Mouse (Mus musculus): ENCODE measurements at regions not wholly inside any gene's neighbourhood (a gene's known extent, or its start where the extent isn't known, plus 50 kb on each side); places are given as distances from the start of the nearest gene placed in this dataset.
"Not testable (repeated sequence)": the region's sequence is repeated elsewhere in the genome, so short reads cannot be mapped to it uniquely, and the experiment has no call there.

DNA sequence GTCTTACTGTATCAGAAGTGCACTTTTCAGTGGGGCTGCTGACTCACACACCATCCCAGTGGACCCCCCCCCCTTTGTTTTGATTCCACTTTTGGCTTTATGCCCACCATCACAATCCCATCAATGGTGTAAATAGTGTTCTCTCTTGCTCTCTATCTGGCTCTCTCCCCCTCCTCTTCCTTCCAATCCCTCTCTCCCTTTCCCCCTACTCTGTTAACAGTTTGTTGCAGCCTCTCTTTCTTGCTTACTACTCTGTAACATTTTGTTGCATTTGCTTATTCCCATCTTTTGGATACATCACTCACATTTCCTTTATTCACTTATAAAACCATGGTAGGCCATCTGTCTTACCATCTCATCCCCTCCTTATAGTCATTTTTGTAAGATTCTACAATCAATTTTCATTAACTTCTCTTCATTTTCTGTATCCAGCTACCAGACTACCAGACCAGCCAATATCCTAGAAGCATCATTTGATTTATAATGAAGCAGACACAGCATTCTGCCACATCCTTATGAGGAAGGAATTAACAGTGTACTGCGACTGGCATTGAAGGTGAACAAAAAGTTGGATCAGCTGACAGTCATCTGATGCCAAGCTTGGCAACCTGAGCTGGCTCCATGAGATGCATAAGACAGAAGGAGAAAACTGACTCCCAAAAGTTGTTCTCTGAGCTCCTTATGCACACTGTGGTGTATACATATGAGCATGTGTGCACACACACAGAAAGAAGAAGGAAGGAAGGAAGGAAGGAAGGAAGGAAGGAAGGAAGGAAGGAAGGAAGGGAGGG, 181.5 kb upstream of the Plcz1 start:
- H3K9me3 ChIP-seq (ENCODE audit: control insufficient read depth, low read length), result no peaks in the 10 kb centered on the region
- H3K9ac ChIP-seq (ENCODE audit: low read depth, low read length), result no peak overlapping the region
- H3K4me2 ChIP-seq (replicated peaks; ENCODE audit: low read depth, low read length), result no peak overlapping the region
- WGBS, result 68% methylated on average over 1 of the region's 1 CpGs
- H3K36me3 ChIP-seq (ENCODE audit: control insufficient read depth, insufficient read depth, low read length), result no peaks in the 10 kb centered on the region
- H3K27ac ChIP-seq (ENCODE audit: low read depth, low read length), result no peak overlapping the region
- H3K4me3 ChIP-seq (ENCODE audit: low read length), result no peak overlapping the region
- H3K4me1 ChIP-seq (ENCODE audit: control insufficient read depth, insufficient read depth, low read length), result no peaks in the 10 kb centered on the region
- H3K27me3 ChIP-seq (ENCODE audit: control insufficient read depth, insufficient read depth, low read length), result no peaks in the 10 kb centered on the region
- ATAC-seq (ENCODE audit: low FRiP score, low TSS enrichment), result no peak

- WGBS, result 68% methylated on average over 5 of the region's 5 CpGs
- Histone ChIP-seq H3K9me3 (ENCODE audit: control insufficient read depth, low read length) (no peaks in the 10 kb centered on the region), H3K36me3 (ENCODE audit: control insufficient read depth, insufficient read depth, low read length) (no peaks in the 10 kb centered on the region), H3K9ac (ENCODE audit: low read depth, low read length) (no peak overlapping the region), H3K4me1 (ENCODE audit: control insufficient read depth, insufficient read depth, low read length) (no peaks in the 10 kb centered on the region), H3K4me3 (ENCODE audit: low read length) (no peak overlapping the region), H3K27ac (ENCODE audit: low read depth, low read length) (no peak overlapping the region), H3K27me3 (ENCODE audit: control insufficient read depth, insufficient read depth, low read length) (no peaks in the 10 kb centered on the region), H3K4me2 (replicated peaks; ENCODE audit: low read depth, low read length) (no peak overlapping the region)
- ATAC-seq (ENCODE audit: low FRiP score, low TSS enrichment), result no peak
Observed at GRCm38 (mm10) chr6:140221653-140222272, 180.5 kb upstream of the Plcz1 start.

GRCm38 (mm10) chr6:140218789-140219188, 177.5 kb upstream of the Plcz1 start:
- Histone ChIP-seq H3K4me2 (replicated peaks; ENCODE audit: low read depth, low read length) (no peak overlapping the region), H3K27ac (ENCODE audit: low read depth, low read length) (no peak overlapping the region), H3K4me1 (ENCODE audit: control insufficient read depth, insufficient read depth, low read length) (no peaks in the 10 kb centered on the region), H3K27me3 (ENCODE audit: control insufficient read depth, insufficient read depth, low read length) (no peaks in the 10 kb centered on the region), H3K36me3 (ENCODE audit: control insufficient read depth, insufficient read depth, low read length) (no peaks in the 10 kb centered on the region), H3K9me3 (ENCODE audit: control insufficient read depth, low read length) (no peaks in the 10 kb centered on the region), H3K4me3 (ENCODE audit: low read length) (no peak overlapping the region), H3K9ac (ENCODE audit: low read depth, low read length) (no peak overlapping the region)
- WGBS, result 87% methylated on average over 10 of the region's 10 CpGs
- no peak for ATAC-seq (ENCODE audit: low FRiP score, low TSS enrichment)

- Histone ChIP-seq H3K27me3 (ENCODE audit: control insufficient read depth, insufficient read depth, low read length) (no peaks in the 10 kb centered on the region), H3K4me3 (ENCODE audit: low read length) (no peak overlapping the region), H3K36me3 (ENCODE audit: control insufficient read depth, insufficient read depth, low read length) (no peaks in the 10 kb centered on the region), H3K27ac (ENCODE audit: low read depth, low read length) (no peak overlapping the region), H3K9me3 (ENCODE audit: control insufficient read depth, low read length) (no peaks in the 10 kb centered on the region), H3K4me2 (replicated peaks; ENCODE audit: low read depth, low read length) (no peak overlapping the region), H3K4me1 (ENCODE audit: control insufficient read depth, insufficient read depth, low read length) (no peaks in the 10 kb centered on the region), H3K9ac (ENCODE audit: low read depth, low read length) (no peak overlapping the region)
- WGBS, result 81% methylated on average over 2 of the region's 2 CpGs
- ATAC-seq (ENCODE audit: low FRiP score, low TSS enrichment), result no peak
Observed at GRCm38 (mm10) chr6:140212403-140212802, 171.1 kb upstream of the Plcz1 start.

GRCm38 (mm10) chr6:140210141-140210540, 168.9 kb upstream of the Plcz1 start:
- no peak for ATAC-seq (ENCODE audit: low FRiP score, low TSS enrichment)
- H3K36me3 ChIP-seq (ENCODE audit: control insufficient read depth, insufficient read depth, low read length), result no peaks in the 10 kb centered on the region

GRCm38 (mm10) chr6:140209083-140209482, 167.8 kb upstream of the Plcz1 start:
- ATAC-seq (ENCODE audit: low FRiP score, low TSS enrichment), result no peak
- H3K4me2 ChIP-seq (replicated peaks; ENCODE audit: low read depth, low read length), result no peak overlapping the region
- 72% methylated on average over 14 of the region's 14 CpGs for WGBS
- H3K27ac ChIP-seq (ENCODE audit: low read depth, low read length), result no peak overlapping the region
- no peak overlapping the region for H3K9ac ChIP-seq (ENCODE audit: low read depth, low read length)
- no peaks in the 10 kb centered on the region for H3K27me3 ChIP-seq (ENCODE audit: control insufficient read depth, insufficient read depth, low read length)
- no peaks in the 10 kb centered on the region for H3K9me3 ChIP-seq (ENCODE audit: control insufficient read depth, low read length)
- H3K4me1 ChIP-seq (ENCODE audit: control insufficient read depth, insufficient read depth, low read length), result no peaks in the 10 kb centered on the region
- H3K36me3 ChIP-seq (ENCODE audit: control insufficient read depth, insufficient read depth, low read length), result no peaks in the 10 kb centered on the region
- H3K4me3 ChIP-seq (ENCODE audit: low read length), result no peak overlapping the region

More at GRCm38 (mm10) chr6:140210141-140210540, 168.9 kb upstream of the Plcz1 start:
- H3K4me3 ChIP-seq (ENCODE audit: low read length), result no peak overlapping the region
- H3K9me3 ChIP-seq (ENCODE audit: control insufficient read depth, low read length), result no peaks in the 10 kb centered on the region
- no peaks in the 10 kb centered on the region for H3K27me3 ChIP-seq (ENCODE audit: control insufficient read depth, insufficient read depth, low read length)
- 94% methylated on average over 6 of the region's 6 CpGs for WGBS
- no peak overlapping the region for H3K27ac ChIP-seq (ENCODE audit: low read depth, low read length)
- H3K4me1 ChIP-seq (ENCODE audit: control insufficient read depth, insufficient read depth, low read length), result no peaks in the 10 kb centered on the region
- H3K4me2 ChIP-seq (replicated peaks; ENCODE audit: low read depth, low read length), result no peak overlapping the region
- no peak overlapping the region for H3K9ac ChIP-seq (ENCODE audit: low read depth, low read length)

DNA sequence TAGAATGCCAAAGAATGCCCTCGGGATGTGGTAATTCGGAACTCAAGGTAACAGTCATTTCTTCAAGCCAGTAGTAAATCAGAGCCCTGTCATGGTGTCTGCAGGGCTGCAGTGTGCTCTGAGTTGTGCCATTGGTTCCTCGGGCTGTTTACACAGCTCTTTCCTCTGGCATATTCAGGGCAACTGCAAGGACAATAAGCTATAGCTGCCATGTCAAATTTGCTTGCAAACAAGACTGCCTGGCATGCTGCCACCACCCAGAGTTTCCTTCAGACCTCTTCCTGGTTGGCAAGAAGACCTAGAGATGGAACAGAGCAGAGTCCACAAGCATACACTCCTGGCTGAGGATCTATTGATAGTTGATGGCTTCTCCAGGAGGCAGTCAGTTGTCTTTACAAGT, 167.1 kb upstream of the Plcz1 start:
- Histone ChIP-seq H3K27ac (ENCODE audit: low read depth, low read length) (no peak overlapping the region), H3K9ac (ENCODE audit: low read depth, low read length) (no peak overlapping the region), H3K4me2 (replicated peaks; ENCODE audit: low read depth, low read length) (no peak overlapping the region), H3K27me3 (ENCODE audit: control insufficient read depth, insufficient read depth, low read length) (no peaks in the 10 kb centered on the region), H3K9me3 (ENCODE audit: control insufficient read depth, low read length) (no peaks in the 10 kb centered on the region), H3K4me1 (ENCODE audit: control insufficient read depth, insufficient read depth, low read length) (no peaks in the 10 kb centered on the region), H3K36me3 (ENCODE audit: control insufficient read depth, insufficient read depth, low read length) (no peaks in the 10 kb centered on the region), H3K4me3 (ENCODE audit: low read length) (no peak overlapping the region)
- ATAC-seq (ENCODE audit: low FRiP score, low TSS enrichment), result no peak
- WGBS, result 87% methylated on average over 3 of the region's 3 CpGs

- H3K4me3 ChIP-seq (ENCODE audit: low read length); ATAC-seq (ENCODE audit: low FRiP score, low TSS enrichment); H3K4me2 ChIP-seq (replicated peaks; ENCODE audit: low read depth, low read length); H3K4me1 ChIP-seq (ENCODE audit: control insufficient read depth, insufficient read depth, low read length); H3K36me3 ChIP-seq (ENCODE audit: control insufficient read depth, insufficient read depth, low read length); H3K9me3 ChIP-seq (ENCODE audit: control insufficient read depth, low read length); H3K27ac ChIP-seq (ENCODE audit: low read depth, low read length); H3K9ac ChIP-seq (ENCODE audit: low read depth, low read length); H3K27me3 ChIP-seq (ENCODE audit: control insufficient read depth, insufficient read depth, low read length): not testable (repeated sequence)
- 93% methylated on average over 11 of the region's 11 CpGs for WGBS
Observed at GRCm38 (mm10) chr6:140206676-140207075, 165.4 kb upstream of the Plcz1 start.

DNA sequence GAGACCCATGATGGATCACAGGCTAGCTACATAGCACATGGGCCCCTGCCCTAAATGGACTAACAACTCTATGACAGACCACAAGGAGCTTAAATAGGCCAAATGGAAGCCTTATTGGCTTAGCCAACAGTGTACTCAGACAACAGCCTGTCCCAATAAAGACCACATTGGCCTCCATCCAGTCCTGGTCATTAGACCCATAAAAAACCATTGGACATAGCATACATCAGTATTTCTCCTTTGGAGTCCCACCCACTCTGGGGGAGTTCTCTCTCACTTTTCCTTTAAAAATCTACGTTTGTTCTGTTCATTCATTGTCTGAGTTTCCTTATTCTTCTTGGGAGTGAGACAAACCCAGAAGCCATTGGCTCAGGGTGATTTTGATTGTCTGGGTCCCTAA, 160.1 kb upstream of the Plcz1 start:
- Histone ChIP-seq H3K27ac (ENCODE audit: low read depth, low read length) (no peak overlapping the region), H3K27me3 (ENCODE audit: control insufficient read depth, insufficient read depth, low read length) (no peaks in the 10 kb centered on the region), H3K4me3 (ENCODE audit: low read length) (no peak overlapping the region), H3K9me3 (ENCODE audit: control insufficient read depth, low read length) (no peaks in the 10 kb centered on the region), H3K4me2 (replicated peaks; ENCODE audit: low read depth, low read length) (no peak overlapping the region), H3K36me3 (ENCODE audit: control insufficient read depth, insufficient read depth, low read length) (no peaks in the 10 kb centered on the region), H3K9ac (ENCODE audit: low read depth, low read length) (no peak overlapping the region), H3K4me1 (ENCODE audit: control insufficient read depth, insufficient read depth, low read length) (no peaks in the 10 kb centered on the region)
- no peak for ATAC-seq (ENCODE audit: low FRiP score, low TSS enrichment)
- WGBS, result 69% methylated on average over 1 of the region's 1 CpGs
